Mouse (Mus musculus): ENCODE measurements around the gene Abca14. TPM values are rescaled to one million over a fixed set of nuclear protein-coding genes. Genes with fewer than 3 reads are reported as not detected.

The Abca14 gene
- total and polyA plus RNA-seq, 3 experiments: not detected

DNA sequence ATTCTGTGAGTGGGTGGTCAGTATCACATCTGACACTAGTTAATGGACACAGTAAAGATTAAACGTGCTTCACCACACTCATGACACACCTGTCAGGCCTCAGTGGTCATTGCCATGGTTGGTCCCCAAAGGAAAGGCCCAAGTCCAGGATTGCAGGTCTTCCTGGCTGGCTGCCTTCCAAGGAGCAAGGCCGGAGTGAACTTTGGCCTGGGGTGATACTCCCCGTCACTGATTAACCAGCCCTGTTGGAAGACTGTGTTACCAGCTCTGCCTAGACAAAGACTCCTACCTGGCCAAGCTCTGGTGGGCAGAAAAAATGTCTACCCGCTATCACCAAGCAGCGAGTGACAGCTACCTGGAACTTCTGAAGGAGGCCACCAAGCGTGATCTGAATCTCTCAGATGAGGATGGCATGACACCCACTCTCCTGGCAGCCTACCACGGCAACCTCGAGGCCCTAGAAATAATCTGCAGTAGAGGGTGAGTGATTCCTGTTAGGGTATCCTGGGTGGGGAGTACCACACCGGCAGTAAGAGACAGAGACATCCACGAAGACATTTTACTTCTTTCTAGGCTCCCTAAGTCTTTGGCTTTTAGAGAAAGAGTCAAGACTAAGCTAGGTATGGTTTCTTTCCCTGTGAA is 30.0 kb upstream of the Abca14 start, which contains the start of gene Anks4b:
TSS of gene Anks4b (plus strand) at position 256 of the 642 bp plus-strand sequence.
- no peaks in the 10 kb centered on the region for H3K27me3 ChIP-seq (ENCODE audit: control insufficient read depth, insufficient read depth, low read length)
- no peak within 1 kb of the TSS for H3K9ac ChIP-seq (ENCODE audit: low read depth, low read length)
- no peak for DNase-seq
- H3K4me3 ChIP-seq: no peak within 1 kb of the TSS
- intact Hi-C loops (cut with DNase I): no loop called here
- H3K4me1 ChIP-seq (ENCODE audit: control insufficient read depth, insufficient read depth, low read length): no peaks in the 10 kb centered on the region
- WGBS: 84% methylated on average over 10 of the region's 10 CpGs
- H3K27ac ChIP-seq: no peak within 1 kb of the TSS
- TF ChIP-seq EP300 (IDR thresholded peaks at IDR 0.05; ENCODE audit: insufficient read depth, low read depth, low read length) (no peak), CTCF (IDR thresholded peaks at IDR 0.05) (no peak), POLR2A (IDR thresholded peaks at IDR 0.05; ENCODE audit: insufficient read depth, low read depth, low read length) (no peak)
- no peaks in the 10 kb centered on the region for H3K79me2 ChIP-seq (replicated peaks; ENCODE audit: control insufficient read depth, insufficient read depth, low read length)
- no peaks in the 10 kb centered on the region for H3K36me3 ChIP-seq (ENCODE audit: control insufficient read depth, insufficient read depth, low read length)

DNA sequence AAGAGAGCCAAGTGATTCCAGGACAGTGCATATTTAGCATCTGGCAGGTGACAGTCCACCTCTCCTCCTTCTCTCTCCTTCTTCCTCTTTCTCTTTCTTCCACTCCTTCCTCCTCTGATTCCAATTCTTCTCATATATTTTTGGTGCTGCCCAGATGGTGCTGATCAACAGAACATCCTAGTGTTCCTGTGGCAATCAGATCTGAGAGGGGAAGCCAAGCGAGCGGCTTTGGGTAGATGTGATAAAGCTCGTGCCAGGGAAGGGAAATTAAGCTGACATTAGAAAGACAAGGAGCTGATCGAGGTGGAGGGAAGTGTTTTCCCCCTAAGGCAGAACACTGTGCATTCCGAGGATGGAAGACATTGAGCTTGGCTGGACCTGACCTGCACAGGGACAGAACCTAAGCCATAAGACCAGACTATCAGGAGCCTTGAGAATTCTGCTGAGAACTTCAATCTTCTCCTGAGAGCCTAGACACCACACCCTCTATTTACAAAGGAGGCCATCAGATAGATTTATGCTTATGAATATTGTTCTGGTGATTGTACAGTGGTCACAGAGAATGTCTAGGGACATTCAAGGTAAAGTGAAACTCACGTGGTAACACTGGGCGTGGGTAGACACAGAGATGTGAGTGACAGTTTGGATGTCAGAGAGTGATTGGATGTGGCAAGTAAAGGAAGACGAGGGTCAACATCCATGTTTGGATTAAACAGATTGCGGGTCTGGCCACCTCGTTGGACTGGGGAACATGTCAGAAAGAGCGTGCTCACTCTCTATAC is 28.8 kb upstream of the Abca14 start:
- DNase-seq: no peak
- intact Hi-C loops (cut with DNase I): no loop called here
- TF ChIP-seq EP300 (IDR thresholded peaks at IDR 0.05; ENCODE audit: insufficient read depth, low read depth, low read length) (no peak), POLR2A (IDR thresholded peaks at IDR 0.05; ENCODE audit: insufficient read depth, low read depth, low read length) (no peak)
- WGBS: 74% methylated on average over 11 of the region's 11 CpGs
- no peak overlapping the region for H3K9ac ChIP-seq (ENCODE audit: low read depth, low read length)
- no peaks in the 10 kb centered on the region for H3K36me3 ChIP-seq (ENCODE audit: control insufficient read depth, insufficient read depth, low read length)
- H3K4me3 ChIP-seq: no peak overlapping the region
- H3K79me2 ChIP-seq (replicated peaks; ENCODE audit: control insufficient read depth, insufficient read depth, low read length): no peaks in the 10 kb centered on the region
- H3K4me1 ChIP-seq (ENCODE audit: control insufficient read depth, insufficient read depth, low read length): no peaks in the 10 kb centered on the region
- H3K27ac ChIP-seq: no peak overlapping the region
- no peaks in the 10 kb centered on the region for H3K27me3 ChIP-seq (ENCODE audit: control insufficient read depth, insufficient read depth, low read length)

DNA sequence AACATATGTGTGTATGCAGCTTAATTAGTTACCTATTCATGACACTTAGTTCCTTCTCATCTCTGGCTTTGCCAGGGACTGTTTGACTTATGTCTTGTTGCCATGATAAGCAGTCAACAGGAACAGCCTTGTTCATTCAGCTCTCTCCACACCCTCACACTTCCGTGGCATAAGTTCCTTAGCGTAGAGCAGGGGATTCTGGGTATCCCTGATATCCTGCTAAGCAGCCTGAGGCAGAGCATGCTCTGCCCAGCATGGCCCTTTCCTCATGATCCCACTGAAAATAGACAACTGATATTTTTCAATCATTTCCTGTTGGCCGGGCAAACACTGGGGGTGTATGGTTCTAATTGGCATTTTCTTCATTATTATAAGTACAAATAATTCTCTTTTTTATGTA is 26.1 kb upstream of the Abca14 start:
- no peak for DNase-seq
- 55% methylated on average over 3 of the region's 3 CpGs for WGBS
- Histone ChIP-seq H3K36me3 (ENCODE audit: control insufficient read depth, insufficient read depth, low read length) (no peaks in the 10 kb centered on the region), H3K27me3 (ENCODE audit: control insufficient read depth, insufficient read depth, low read length) (no peaks in the 10 kb centered on the region), H3K4me1 (ENCODE audit: control insufficient read depth, insufficient read depth, low read length) (no peaks in the 10 kb centered on the region), H3K79me2 (replicated peaks; ENCODE audit: control insufficient read depth, insufficient read depth, low read length) (no peaks in the 10 kb centered on the region), H3K4me3 (no peak overlapping the region), H3K27ac (no peak overlapping the region), H3K9ac (ENCODE audit: low read depth, low read length) (no peak overlapping the region)
- TF ChIP-seq CTCF (IDR thresholded peaks at IDR 0.05) (no peak), EP300 (IDR thresholded peaks at IDR 0.05; ENCODE audit: insufficient read depth, low read depth, low read length) (no peak), POLR2A (IDR thresholded peaks at IDR 0.05; ENCODE audit: insufficient read depth, low read depth, low read length) (no peak)
- intact Hi-C loops (cut with DNase I): no loop called here

DNA sequence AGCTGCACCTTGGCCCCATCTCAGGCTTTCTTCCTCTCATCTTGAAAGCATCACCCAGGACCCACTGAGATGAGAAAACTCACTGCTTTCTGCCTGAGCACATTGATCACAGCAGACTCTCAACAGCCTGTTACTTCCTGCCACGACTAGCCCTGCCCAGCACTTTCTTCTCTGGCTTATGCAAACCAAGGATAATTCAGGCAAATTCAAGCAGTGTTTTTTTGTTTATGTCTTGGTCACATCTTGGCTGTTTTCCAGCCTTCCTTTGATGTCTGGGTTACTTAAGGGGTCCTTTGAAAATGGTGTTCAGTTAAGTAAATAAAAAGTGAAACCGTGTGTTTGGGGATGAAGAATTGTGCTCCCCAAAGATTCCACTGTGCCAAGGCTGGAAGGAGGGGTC is 24.8 kb upstream of the Abca14 start:
- Histone ChIP-seq H3K79me2 (replicated peaks; ENCODE audit: control insufficient read depth, insufficient read depth, low read length) (no peaks in the 10 kb centered on the region), H3K4me1 (ENCODE audit: control insufficient read depth, insufficient read depth, low read length) (no peaks in the 10 kb centered on the region), H3K9ac (ENCODE audit: low read depth, low read length) (no peak overlapping the region), H3K27me3 (ENCODE audit: control insufficient read depth, insufficient read depth, low read length) (no peaks in the 10 kb centered on the region), H3K4me3 (no peak overlapping the region), H3K36me3 (ENCODE audit: control insufficient read depth, insufficient read depth, low read length) (no peaks in the 10 kb centered on the region), H3K27ac (no peak overlapping the region)
- WGBS: 21% methylated on average over 2 of the region's 2 CpGs
- no peak for DNase-seq
- intact Hi-C loops (cut with DNase I): no loop called here
- TF ChIP-seq POLR2A (IDR thresholded peaks at IDR 0.05; ENCODE audit: insufficient read depth, low read depth, low read length) (no peak), EP300 (IDR thresholded peaks at IDR 0.05; ENCODE audit: insufficient read depth, low read depth, low read length) (no peak), CTCF (IDR thresholded peaks at IDR 0.05) (no peak)

DNA sequence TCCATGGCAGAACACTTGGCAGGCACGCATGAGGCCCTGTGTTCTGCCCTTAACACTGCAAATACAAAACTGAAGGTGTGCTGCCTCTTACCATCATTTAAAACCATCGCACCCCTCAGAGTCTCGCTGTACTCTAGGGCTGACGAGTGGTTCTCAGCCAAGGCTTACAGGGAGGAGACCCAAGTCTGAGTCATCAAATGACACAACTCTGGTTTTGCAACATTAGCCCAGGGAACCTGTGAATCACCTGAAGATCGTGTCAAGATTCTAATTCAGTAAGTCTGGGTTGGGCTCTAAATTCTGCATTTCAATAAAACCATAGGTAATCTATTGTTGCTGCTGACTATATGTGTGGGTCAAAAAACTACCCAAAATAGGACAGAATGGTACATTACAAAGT is 23.2 kb upstream of the Abca14 start:
- Histone ChIP-seq H3K4me1 (ENCODE audit: control insufficient read depth, insufficient read depth, low read length) (no peaks in the 10 kb centered on the region), H3K27me3 (ENCODE audit: control insufficient read depth, insufficient read depth, low read length) (no peaks in the 10 kb centered on the region), H3K36me3 (ENCODE audit: control insufficient read depth, insufficient read depth, low read length) (no peaks in the 10 kb centered on the region), H3K9ac (ENCODE audit: low read depth, low read length) (no peak overlapping the region), H3K79me2 (replicated peaks; ENCODE audit: control insufficient read depth, insufficient read depth, low read length) (no peaks in the 10 kb centered on the region), H3K4me3 (no peak overlapping the region), H3K27ac (no peak overlapping the region)
- TF ChIP-seq CTCF (IDR thresholded peaks at IDR 0.05) (no peak), EP300 (IDR thresholded peaks at IDR 0.05; ENCODE audit: insufficient read depth, low read depth, low read length) (no peak)
- WGBS: 75% methylated on average over 5 of the region's 5 CpGs
- no peak for DNase-seq
- intact Hi-C loops (cut with DNase I): no loop called here

Measured in heart, adult 2 months (tissue).